Mouse (Mus musculus) left cerebral cortex, postnatal 10 days (tissue): ENCODE data around the gene Tspan31. TPM values are rescaled to one million over a fixed set of nuclear protein-coding genes. Genes with fewer than 3 reads are reported as not detected.

Experiments
- total RNA-seq, 2 experiments: library from RNA; stranded (reverse); gene quantifications; 2 replicates each; pipeline ENCODE4 v1.2.3; 2021

Gene Tspan31
- total RNA-seq, 2 experiments from 2014 or later: 65.2 to 67.9 TPM

Other genes starting within 250 kb of the Tspan31 start
- gene Atp23, start 168.9 kb downstream of the Tspan31 start, total RNA-seq: 10 to 100 TPM in 1 of 2 experiments, 1 to 10 TPM in 1; 8.6 to 10.2 TPM
- gene Ctdsp2, start 91.5 kb downstream of the Tspan31 start, total RNA-seq: 10 to 100 TPM; 54.2 to 62.9 TPM
- gene Avil, start 69.6 kb downstream of the Tspan31 start, total RNA-seq: under 1 TPM; 0.14 to 0.17 TPM
- gene Tsfm, start 39.4 kb downstream of the Tspan31 start, total RNA-seq: 10 to 100 TPM; 28.6 to 31.0 TPM
- gene Mettl1, start 28.9 kb downstream of the Tspan31 start, total RNA-seq: 10 to 100 TPM; 10.7 to 12.4 TPM
- gene Eef1akmt3, start 28.8 kb downstream of the Tspan31 start, total RNA-seq: under 1 TPM; 0.28 to 0.49 TPM
- gene Cyp27b1, start 22.0 kb downstream of the Tspan31 start, total RNA-seq: under 1 TPM; 0.36 to 0.49 TPM
- gene March9, start 10.1 kb downstream of the Tspan31 start, total RNA-seq: 10 to 100 TPM; 49.6 to 49.8 TPM
- gene Cdk4, start 6.7 kb downstream of the Tspan31 start, total RNA-seq: 100 to 1,000 TPM; 114 to 123 TPM
- 100 to 1,000 TPM; 558 to 572 TPM for gene Agap2, start 5.0 kb upstream of the Tspan31 start, total RNA-seq
- 100 to 1,000 TPM; 103 to 107 TPM for gene Os9, start 50.9 kb upstream of the Tspan31 start, total RNA-seq
- gene B4galnt1, start 95.0 kb upstream of the Tspan31 start, total RNA-seq: 100 to 1,000 TPM; 105 to 107 TPM
- gene Slc26a10, start 110.4 kb upstream of the Tspan31 start, total RNA-seq: 1 to 10 TPM; 1.0 to 1.2 TPM
- gene Arhgef25, start 119.8 kb upstream of the Tspan31 start, total RNA-seq: 10 to 100 TPM; 65.2 to 69.1 TPM
- 100 to 1,000 TPM; 182 to 185 TPM for gene Dtx3, start 125.5 kb upstream of the Tspan31 start, total RNA-seq
- 10 to 100 TPM; 42.2 to 47.4 TPM for gene Pip4k2c, start 141.3 kb upstream of the Tspan31 start, total RNA-seq
- 100 to 1,000 TPM; 468 to 479 TPM for gene Kif5a, start 193.1 kb upstream of the Tspan31 start, total RNA-seq
- 100 to 1,000 TPM; 322 to 330 TPM for gene Dctn2, start 196.1 kb upstream of the Tspan31 start, total RNA-seq
- 10 to 100 TPM; 37.4 to 45.5 TPM for gene Mbd6, start 218.8 kb upstream of the Tspan31 start, total RNA-seq
- 10 to 100 TPM; 59.1 to 62.0 TPM for gene Mars, start 241.5 kb upstream of the Tspan31 start, total RNA-seq